Mouse (Mus musculus): ENCODE data around the gene Trpv5.

Gene Trpv5

DNA sequence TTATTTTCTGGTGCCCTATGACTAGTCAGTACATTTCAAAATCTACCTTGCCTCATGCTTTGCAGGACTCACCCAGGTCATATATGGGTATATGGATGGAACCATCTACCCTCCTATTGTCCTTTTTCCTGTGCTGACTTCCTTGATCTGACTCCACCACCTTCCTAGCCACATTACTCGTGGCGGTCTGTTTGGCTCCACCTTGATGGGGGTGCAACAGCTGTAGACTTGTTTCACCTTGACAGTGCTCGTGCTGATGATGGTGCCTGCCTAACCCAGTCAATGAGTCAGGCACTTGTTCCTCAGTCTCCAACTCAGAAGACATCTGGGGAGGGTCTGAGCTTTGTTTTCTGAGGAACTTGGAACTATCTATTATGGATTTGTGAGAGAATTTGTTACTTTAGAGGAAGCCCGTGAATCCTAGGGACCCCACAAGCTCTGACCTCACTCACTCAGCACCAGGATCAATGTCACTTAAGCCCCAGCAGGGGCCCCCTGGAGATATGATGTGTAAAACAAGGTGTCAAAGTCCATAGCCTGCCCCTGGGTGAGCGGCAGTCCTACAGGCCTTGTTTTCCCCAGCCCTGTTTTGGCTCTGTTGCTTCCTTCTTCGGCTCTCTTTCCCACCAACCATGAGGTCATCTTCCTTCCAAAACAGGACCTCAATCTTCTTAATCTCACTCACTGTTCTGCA, 39.2 kb downstream of the Trpv5 start:
- no peak for DNase-seq (ENCODE audit: low spot score in 2 of 2)

DNA sequence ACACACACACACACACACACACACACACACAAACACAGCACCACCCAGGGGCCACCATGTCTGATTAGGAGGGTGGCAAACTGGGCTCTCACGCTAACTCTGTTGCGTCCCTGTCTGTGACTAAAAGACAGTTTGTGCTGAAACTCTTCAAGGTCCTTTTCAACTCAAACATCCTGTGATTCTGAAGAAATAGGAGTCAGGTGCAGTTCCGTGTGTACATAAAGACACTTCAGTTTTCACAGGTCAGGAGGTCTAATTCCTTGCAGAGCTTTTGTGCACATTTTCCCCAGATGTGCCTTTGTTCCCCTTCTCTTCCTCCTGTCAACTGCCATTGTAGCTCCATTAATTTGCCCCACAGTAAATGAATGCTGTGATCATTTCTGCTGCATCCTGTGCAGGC, 40.1 kb downstream of the Trpv5 start:
- no peak for DNase-seq (ENCODE audit: low spot score in 2 of 2)

DNA sequence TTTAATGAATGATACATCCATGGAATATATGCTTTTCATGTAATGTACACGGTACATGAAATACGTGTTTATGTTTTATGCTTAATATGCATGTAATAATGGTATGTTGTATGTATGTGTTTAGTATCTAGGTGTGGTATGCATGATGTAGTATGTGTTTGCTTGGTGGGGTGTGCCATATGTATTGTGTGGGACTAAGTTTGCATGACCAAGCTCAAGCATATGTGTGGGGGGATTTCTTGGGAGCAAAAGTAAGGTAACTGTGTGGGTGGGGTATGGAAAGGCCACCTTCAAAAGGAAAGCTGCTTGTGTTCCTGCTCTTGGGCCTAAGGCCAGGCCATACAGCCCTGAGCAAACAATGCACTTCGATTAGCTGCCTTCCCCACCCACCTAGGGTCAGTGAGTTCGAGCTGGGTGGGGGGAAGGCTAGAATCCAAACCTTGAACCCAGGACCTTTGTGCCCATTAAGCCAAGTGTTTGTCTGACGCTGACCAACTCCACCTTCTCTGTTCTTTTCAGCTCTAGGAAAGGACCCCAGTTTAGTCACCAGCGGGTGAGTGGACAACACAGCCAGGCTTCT, 42.6 kb downstream of the Trpv5 start:
- no peak for DNase-seq (ENCODE audit: low spot score in 2 of 2)

- no peak for DNase-seq (ENCODE audit: low spot score in 2 of 2)
Observed at GRCm38 (mm10) chr6:41637393-41637792, 43.2 kb downstream of the Trpv5 start.

DNA sequence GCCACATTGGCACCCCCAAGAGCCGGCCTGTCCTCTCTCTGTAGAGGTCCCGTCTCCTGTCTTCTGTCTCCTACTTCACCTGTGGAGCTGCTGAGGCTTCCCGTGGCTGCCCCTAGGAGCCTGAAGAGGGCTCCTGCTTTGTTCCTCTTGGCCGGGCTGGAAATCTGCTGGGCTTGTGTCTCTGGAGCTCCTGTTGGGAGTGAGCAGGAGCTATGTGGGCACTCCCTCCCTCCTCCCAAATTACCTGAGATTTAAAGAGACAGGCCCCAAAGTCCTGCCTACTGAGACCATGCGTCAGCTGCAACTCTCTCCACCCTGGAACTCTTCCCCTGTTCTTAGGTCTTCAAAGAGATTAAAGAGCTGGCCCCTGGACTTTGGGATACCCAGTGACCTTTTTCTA, 44.4 kb downstream of the Trpv5 start, which contains the start of gene Trpv6:
Gene Trpv6 (minus strand): TSS at position 228 of the 400 bp plus-strand sequence.
- no peak for DNase-seq (ENCODE audit: low spot score in 2 of 2)

DNA sequence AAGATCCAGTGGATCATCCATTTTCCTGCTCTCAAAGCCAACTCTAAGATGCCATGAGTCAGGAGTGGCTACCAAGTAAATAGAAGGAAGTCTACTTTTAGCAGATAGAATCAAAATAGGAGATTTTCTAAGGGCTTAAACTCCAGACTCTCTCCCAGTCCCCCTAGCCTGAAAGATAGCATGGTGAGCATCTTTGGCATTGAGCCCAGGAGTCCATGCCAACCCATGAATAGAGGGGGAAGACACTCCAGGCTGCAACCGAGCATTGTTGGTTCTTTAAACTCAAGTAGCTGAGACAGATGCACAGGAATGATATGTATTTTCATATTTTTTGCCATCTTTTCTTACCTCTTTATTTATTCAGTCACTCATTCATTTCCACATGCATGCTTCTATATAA, 45.4 kb downstream of the Trpv5 start:
- DNase-seq (ENCODE audit: low spot score in 2 of 2) = no peak

DNA sequence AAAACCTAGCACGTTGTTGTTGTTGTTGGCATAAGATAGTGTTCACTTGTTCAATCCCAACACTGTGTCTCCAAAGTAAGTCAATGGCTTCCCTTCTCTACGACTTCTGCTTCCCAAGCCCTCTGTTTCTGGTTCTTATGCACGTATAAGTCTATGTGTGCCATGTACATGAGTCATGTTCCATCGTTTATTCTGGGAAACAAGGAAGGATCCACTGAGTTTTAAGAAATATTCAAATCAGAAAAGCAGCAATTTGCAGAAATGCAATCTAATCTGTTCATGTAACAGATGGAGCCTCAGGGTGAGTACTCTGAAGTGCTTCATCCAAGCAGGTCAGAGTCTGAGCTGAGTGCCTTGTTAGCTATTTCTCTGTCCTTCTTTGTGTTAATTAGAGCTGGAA, 49.0 kb downstream of the Trpv5 start:
- DNase-seq (ENCODE audit: low spot score in 2 of 2) = no peak

DNA sequence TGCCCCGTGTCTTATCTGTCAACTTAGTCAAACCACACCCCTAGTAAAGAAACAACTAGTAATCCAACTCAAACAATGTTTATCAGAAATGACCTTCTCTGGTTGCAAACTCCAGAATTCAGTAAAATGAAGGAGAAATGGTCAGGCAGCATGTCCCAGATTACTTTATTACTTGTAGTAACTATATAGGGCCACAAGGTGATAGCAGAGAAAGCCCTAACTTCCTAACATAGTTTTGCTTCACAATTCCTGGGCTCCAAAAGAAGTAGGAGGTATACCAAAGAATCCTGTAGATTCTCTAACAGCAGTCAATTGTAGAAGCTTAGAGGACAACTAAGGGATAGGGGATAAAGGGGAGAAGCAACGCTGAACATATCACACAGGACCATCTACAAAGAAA, 49.8 kb downstream of the Trpv5 start:
- no peak for DNase-seq (ENCODE audit: low spot score in 2 of 2)

GRCm38 (mm10) chr6:41628180-41628579, 52.4 kb downstream of the Trpv5 start:
- DNase-seq (ENCODE audit: low spot score in 2 of 2) = no peak

- DNase-seq (ENCODE audit: low spot score in 2 of 2) = peak in 1 of 2 experiments; percentile 46
Observed at GRCm38 (mm10) chr6:41622661-41623060, 57.9 kb downstream of the Trpv5 start.

GRCm38 (mm10) chr6:41621241-41621990, 59.2 kb downstream of the Trpv5 start:
- no peak for DNase-seq (ENCODE audit: low spot score in 2 of 2)

GRCm38 (mm10) chr6:41620173-41620798, 60.3 kb downstream of the Trpv5 start:
- DNase-seq (ENCODE audit: low spot score in 2 of 2) = no peak

GRCm38 (mm10) chr6:41607637-41608036, 72.9 kb downstream of the Trpv5 start:
- DNase-seq (ENCODE audit: low spot score in 2 of 2) = no peak

DNA sequence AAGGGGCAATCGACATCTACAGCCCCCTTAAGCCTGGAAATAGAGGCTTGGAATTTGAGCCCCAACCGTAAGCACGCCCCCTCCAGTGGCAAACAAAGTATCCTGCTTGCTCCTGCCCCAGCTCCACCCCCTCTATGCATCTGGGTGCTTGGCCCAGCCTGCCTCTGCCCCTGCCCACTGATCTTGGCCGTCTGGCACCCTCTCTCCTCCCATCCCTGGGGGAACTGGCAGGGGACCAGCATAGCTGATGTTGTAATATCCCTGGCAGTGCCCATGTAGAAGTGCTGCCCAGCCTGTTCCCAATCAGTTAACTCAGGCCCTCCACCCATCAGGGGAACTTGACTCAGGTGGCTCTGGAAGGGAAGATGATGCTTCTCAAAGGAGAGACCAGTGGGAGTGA, 74.4 kb downstream of the Trpv5 start:
- DNase-seq (ENCODE audit: low spot score in 2 of 2) = no peak

DNA sequence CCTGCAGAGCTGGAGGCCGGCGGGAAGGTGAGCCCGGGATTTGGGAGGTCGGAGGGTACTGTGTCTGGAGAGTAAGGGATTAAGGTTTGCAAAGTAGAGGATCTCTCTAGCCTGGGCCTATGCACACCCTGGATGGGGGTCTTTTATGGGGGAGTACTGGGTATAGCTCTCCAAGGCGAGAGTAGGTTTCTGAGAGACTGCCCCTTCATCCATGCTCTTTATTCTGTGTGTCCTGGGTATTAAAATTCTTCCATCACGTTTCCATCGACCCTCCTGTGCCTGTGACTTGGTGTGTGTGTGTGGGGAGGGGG, 74.8 kb downstream of the Trpv5 start:
- no peak for DNase-seq (ENCODE audit: low spot score in 2 of 2)

GRCm38 (mm10) chr6:41605061-41605793, 75.3 kb downstream of the Trpv5 start, which contains the start of gene Ephb6:
Gene Ephb6, plus strand, starts transcription at chr6:41605482.
- DNase-seq (ENCODE audit: low spot score in 2 of 2) = peak in 1 of 2 experiments; percentile 50

DNA sequence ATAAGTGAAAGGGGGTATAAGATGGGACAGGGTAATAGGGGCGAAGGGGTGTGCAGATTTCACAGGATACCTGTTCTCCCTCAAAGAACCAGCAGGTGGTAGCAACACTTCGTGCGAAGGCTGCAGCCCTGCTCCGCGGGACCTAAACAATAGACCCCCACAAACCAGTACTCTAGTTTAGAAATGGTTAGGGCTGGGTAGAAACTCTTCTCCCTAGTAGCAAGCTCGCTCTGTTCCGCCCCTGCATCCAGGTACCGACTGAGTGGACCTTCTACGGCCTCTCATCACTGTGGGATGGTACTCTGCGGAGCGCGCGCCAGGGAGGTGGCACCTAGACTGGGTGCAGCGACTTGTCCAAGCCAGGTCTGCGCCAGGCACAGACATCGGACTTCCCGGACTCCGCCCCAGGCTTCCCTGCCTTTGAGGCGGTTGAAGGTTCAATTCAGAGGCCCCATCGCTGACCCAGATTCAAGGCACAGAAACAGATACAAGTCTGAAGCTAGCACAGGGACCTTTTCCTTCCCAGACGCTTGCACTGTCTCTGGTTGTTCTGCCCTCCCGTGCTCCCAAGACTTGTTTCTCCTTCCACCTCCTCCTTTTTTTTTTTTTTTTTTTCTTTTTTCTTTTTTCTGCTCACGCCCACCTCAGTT, 76.0 kb downstream of the Trpv5 start:
- DNase-seq (ENCODE audit: low spot score in 2 of 2) = peak in 1 of 2 experiments; percentile 51
